Mouse (Mus musculus): ENCODE measurements around the gene Gpc6. TPM values are rescaled to one million over a fixed set of nuclear protein-coding genes. Genes with fewer than 3 reads are reported as not detected.

The Gpc6 gene
- not detected for total RNA-seq (2023)

GRCm38 (mm10) chr14:116924876-116925601, at the start of gene Gpc6:
Gpc6 (plus strand) TSS chr14:116925315.

All from CD4-positive naive resting alpha-beta T cell, adult 76 days (primary cell).